Mouse (Mus musculus) spleen, adult 12 weeks (tissue): ENCODE data around the gene Olfr787.

Source experiments
- DNase-seq: peaks from one replicate; pipeline ENCODE4 v3.0.0; 2022; ENCODE audit warnings: low spot score

Olfr787 gene

DNA sequence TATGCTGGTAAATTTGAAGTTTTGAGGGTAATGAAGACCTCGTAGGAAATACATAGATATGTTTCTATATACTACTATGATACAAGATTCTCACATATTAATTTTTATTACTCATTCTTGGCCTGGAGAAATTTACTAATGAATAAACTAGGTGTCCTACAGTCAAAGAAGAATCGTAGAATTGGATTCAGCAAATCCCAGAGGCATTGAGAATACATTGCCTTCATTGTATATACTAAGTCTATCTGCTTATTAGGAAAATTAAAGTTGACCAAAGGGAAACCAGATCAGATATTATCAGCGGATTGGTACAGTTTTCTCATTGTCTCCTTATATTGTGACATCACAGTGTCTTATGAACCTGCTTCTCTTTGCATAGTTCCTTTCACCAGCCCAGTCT lies at the start of gene Olfr787:
Gene Olfr787 (plus strand): TSS at position 301 of the 400 bp plus-strand sequence.
- no peak for DNase-seq

DNA sequence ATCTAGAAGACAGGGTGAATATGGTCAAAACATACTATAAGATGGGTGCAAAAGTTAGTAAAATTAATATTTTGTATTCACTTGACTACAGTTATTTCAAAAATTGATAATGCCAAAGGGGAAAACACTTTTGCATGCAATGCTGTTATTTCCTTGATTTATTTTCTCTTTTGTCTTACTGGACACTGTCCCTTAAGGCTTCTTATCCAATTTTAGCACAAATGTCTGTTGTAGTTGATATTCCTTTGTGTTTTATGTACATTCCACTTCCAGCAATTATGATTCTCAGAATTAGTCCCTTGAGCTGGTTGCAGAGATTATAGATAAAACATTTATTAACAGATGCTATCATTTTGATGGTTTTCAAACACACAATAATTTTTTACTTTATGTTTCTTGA lies 34.7 kb upstream of the Olfr787 start, which contains the start of gene Olfr786:
Gene Olfr786 (plus strand): TSS at position 301 of the 400 bp plus-strand sequence.
- DNase-seq = no peak

DNA sequence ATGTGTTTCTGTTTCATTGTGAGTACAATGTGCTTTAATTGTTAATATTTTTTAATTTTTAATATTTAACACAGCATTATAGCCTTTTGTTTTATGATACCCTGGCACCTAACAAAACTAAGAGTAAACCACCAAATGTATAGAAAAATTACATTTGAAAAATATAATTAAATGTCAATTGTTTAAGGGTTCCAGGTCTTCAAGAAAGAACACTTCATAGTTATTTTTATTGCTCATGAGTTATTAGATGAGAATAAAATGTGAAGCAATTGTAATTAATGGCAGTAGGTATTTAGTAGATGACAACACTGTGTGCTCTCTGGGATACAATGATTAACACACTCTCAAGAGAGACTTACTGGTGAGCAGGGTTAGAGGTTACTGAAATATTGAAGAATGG lies 9.0 kb downstream of the Olfr787 start, which contains the start of gene Olfr788:
Gene Olfr788 (plus strand): TSS at position 301 of the 400 bp plus-strand sequence.
- no peak for DNase-seq

DNA sequence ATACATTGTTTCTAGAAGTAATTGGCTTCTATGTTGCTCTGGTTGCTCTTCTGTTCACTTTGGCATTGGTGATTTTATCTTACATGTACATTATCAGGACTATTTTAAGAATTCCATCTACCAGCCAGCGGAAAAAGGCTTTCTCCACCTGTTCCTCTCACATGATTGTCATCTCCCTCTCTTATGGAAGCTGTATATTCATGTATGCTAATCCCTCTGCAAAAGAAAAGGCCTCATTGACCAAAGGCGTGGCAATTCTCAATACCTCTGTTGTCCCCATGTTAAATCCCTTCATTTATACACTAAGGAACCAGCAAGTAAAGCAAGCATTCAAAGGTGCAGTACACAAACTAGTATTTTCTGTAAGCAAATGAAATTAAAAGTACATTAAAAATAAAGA lies 11.6 kb downstream of the Olfr787 start:
- DNase-seq = no peak

DNA sequence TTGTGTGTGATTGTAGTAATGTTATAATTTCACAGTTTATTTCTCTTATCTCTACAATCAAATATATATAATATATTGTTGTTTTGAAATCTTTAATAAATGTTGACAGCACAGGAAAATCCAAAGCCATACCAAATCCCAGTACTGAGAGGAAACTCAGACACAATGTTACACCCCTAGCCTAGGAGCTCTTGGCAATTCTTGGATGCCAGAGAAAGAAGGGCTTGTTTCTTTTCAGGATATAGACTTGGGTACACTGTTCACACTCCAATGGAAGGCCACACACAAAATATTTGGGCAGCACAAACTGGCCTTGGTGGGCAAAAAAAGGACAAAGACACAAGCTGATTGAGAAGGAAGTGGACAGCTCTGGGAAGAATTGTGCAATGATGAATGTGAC lies 12.1 kb downstream of the Olfr787 start:
- DNase-seq = no peak

DNA sequence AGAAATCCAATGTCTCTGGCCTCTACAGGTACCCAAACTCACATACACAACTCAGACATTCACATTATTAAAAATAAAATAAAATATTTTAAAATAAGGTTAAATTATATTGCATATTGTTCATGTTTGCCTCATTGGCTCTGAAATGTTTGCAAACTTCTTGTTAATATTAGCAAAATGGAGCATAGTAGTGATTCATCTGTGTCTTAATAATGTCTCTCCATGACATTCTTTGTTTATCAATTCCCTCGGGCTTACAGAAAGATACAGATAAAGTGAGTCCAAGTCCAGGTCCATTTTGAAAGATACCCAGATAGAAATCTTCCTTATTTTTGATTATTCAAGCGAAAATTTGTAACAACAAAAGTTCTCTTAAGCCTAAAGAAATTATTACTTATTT lies 22.8 kb downstream of the Olfr787 start, which contains the start of gene Olfr789:
Gene Olfr789 (plus strand): TSS at position 301 of the 400 bp plus-strand sequence.
- DNase-seq = no peak

DNA sequence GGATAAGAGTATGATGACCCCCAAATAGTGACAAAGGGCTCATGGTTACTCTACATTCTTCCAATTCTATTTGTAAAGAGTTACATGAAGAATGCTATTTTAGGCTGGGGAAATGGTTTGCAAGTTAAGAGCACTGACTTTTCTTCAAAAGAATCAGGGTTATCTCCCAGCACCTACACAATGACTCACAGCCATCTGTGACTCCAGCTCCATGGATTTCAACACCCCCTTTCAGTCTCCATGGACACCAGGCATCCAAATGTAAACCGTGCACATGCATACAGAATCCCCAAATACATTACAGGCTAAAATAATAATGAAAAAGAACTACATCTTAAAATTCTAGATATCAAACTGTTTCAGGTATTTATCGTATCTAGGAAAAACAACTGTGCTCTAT lies 28.4 kb downstream of the Olfr787 start:
- no peak for DNase-seq

DNA sequence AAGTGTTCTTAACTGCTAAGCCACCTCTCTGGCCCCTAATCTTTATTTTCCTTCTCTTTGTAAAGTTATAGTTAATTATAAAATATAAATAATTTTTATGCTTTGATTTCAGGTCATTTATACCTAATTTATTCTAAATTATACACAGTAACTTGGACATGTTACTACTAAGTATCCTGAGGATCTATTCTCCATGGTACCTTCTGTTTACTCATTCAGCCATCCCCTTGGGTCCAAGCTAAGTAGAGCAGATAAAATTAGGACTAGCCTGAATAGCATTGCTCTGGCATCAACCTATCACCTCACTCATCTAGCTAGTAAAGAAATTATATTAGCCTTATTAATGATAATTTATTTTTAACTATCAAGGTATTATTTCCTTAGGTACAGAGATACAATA lies 36.5 kb downstream of the Olfr787 start, which contains the start of gene Olfr790:
Gene Olfr790 (plus strand): TSS at position 301 of the 400 bp plus-strand sequence.
- DNase-seq = no peak
